Mouse (Mus musculus) neural tube, embryonic 11.5 days (tissue): ENCODE measurements around the gene Wdr37. TPM values are rescaled to one million over a fixed set of nuclear protein-coding genes. Genes with fewer than 3 reads are reported as not detected.

Experiments used
- ATAC-seq: fragments of 200-750 bp; cut with Nextera tagmentation; 2 replicates; pipeline ENCODE4 v1.8.0; 2017; ENCODE audit warnings: moderate number of reproducible peaks, mild to moderate bottlenecking, moderate TSS enrichment, moderate library complexity; ENCODE audit not compliant: insufficient read depth, low FRiP score, low TSS enrichment
- DNase-seq: peaks from one replicate; pipeline ENCODE4 v3.0.0-alpha.2; 2015; ENCODE audit warnings: low spot score
- H3K27ac ChIP-seq: fragments of 300-500 bp; sonication (generic); 2 replicates; pipeline ENCODE4 v1.5.1; 2014; ENCODE audit warnings: low read depth, mild to moderate bottlenecking, low read length
- H3K27me3 ChIP-seq: fragments of 300-500 bp; sonication (generic); 2 replicates; pipeline ENCODE4 v1.6.1; 2014; ENCODE audit warnings: mild to moderate bottlenecking, low read length, mixed read lengths; ENCODE audit not compliant: control insufficient read depth, insufficient read depth
- H3K36me3 ChIP-seq: fragments of 300-500 bp; sonication (generic); 2 replicates; pipeline ENCODE4 v1.6.1; 2014; ENCODE audit warnings: mild to moderate bottlenecking, low read length, moderate library complexity, mixed read lengths; ENCODE audit not compliant: control insufficient read depth, insufficient read depth
- H3K4me1 ChIP-seq: fragments of 300-500 bp; sonication (generic); 2 replicates; pipeline ENCODE4 v1.6.1; 2014; ENCODE audit warnings: low read length, mixed read lengths; ENCODE audit not compliant: control insufficient read depth, insufficient read depth
- H3K4me2 ChIP-seq: fragments of 300-500 bp; sonication (generic); 2 replicates; pipeline ENCODE4 v1.6.1; 2014; ENCODE audit warnings: low read depth, mild to moderate bottlenecking, moderate library complexity
- H3K4me3 ChIP-seq: fragments of 300-500 bp; sonication (generic); 2 replicates; pipeline ENCODE4 v1.5.1; 2014; ENCODE audit warnings: low read depth, low read length
- H3K9ac ChIP-seq: fragments of 300-500 bp; sonication (generic); 2 replicates; pipeline ENCODE4 v1.6.1; 2014; ENCODE audit warnings: mild to moderate bottlenecking, low read length
- H3K9me3 ChIP-seq: fragments of 300-500 bp; sonication (generic); 2 replicates; pipeline ENCODE4 v1.6.1; 2016; ENCODE audit warnings: low read length; ENCODE audit not compliant: control insufficient read depth
- WGBS: fragments of 180-500 bp; shearing (Covaris S2); extraction: QIAGEN DNeasy Blood & Tissue Kit; methylation state at CpG from one replicate; pipeline ENCODE4 v1.1.7; 2014; 5-methylcytosine and 5-hydroxymethylcytosine counted together
- microRNA-seq: library from miRNA; unstranded; fragments of <30 nt; microRNA quantifications from one replicate; pipeline ENCODE4, GENCODE M21; 2016
- polyA plus RNA-seq: library from polyadenylated mRNA; unstranded; fragments of >200 nt; fragmentation: Nextera tagmentation; extraction: Ambion mirVana; gene quantifications from 2 replicates; pipeline ENCODE4 v1.2.1, GENCODE M21; 2014

Wdr37 gene
- polyA plus RNA-seq, 1 experiment from 2014 or later: 53.2 TPM

DNA sequence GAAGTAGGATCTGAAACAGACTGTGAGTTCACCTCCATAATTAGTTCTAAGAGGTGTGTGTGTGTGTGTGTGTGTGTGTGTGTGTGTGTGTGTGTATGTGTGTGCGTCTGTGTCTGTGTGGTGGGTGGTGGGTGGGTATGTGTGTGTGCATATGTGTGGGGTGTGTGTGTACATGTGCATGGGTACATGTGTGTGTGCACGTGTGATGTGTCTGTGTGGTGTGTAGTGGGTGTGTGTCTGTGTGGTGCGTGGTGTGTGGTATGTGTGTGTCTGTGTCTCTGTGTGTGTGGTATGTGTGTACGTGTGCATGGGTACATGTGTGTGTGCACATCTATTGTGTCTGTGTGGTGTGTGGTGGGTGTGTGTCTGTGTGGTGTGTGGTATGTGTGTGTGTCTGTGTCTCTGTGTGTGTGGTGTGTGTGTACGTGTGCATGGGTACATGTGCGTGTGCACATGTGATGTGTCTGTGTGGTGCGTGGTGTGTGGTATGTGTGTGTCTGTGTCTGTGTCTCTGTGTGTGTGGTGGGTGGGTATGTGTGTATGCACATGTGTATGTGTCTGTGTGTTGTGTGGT is 102.0 kb downstream of the Wdr37 start:
- ATAC-seq: no peak

DNA sequence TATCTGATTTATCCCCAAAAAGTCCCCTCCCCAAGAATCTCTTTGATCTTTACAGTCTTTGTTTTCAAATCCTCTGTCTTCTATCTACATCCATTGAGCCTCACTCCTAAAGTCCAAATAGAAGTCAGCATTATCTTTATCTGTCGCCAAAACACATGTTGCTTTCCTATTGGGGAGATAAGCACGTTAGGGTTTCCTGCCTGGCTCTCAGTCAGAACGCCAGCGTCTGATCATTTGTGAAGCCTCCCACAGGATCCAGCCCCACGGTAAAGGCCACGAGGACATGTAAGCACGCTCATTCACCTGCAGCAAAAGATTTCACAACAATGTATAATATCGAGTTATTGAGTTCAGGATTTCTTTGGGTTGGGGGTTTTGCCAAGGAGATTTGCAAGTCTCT is 110.8 kb downstream of the Wdr37 start:
- 79% methylated on average over 8 of the region's 8 CpGs for WGBS

More for the DNA sequence above, 102.0 kb downstream of the Wdr37 start:
- DNase-seq: no peak
- Histone ChIP-seq H3K27me3 (no peaks in the 10 kb centered on the region), H3K4me2 (no peak overlapping the region), H3K27ac (no peak overlapping the region), H3K9me3 (no peaks in the 10 kb centered on the region), H3K4me3 (no peak overlapping the region), H3K36me3 (no peaks in the 10 kb centered on the region), H3K9ac (no peak overlapping the region), H3K4me1 (no peaks in the 10 kb centered on the region)
- WGBS: 94% methylated on average over 7 of the region's 7 CpGs

More for the DNA sequence above, 110.8 kb downstream of the Wdr37 start:
- Histone ChIP-seq H3K27me3 (no peaks in the 10 kb centered on the region), H3K9me3 (no peaks in the 10 kb centered on the region), H3K36me3 (no peaks in the 10 kb centered on the region), H3K9ac (no peak overlapping the region), H3K4me2 (no peak overlapping the region), H3K4me3 (no peak overlapping the region), H3K27ac (no peak overlapping the region), H3K4me1 (no peaks in the 10 kb centered on the region)
- ATAC-seq: no peak
- no peak for DNase-seq

Small RNA genes within 50 kb of the gene (microRNA-seq; reads per million reads assigned to microRNA genes)
- not detected for gene Gm22750

Other genes with a start within 250 kb of the Wdr37 start
- gene Idi1, start 13.6 kb upstream of the Wdr37 start, polyA plus RNA-seq: 140 and 148 TPM in 2 replicates
- not detected in 2 replicates for gene Gm9745, start 76.3 kb upstream of the Wdr37 start, polyA plus RNA-seq
- gene Idi2, start 81.0 kb upstream of the Wdr37 start, polyA plus RNA-seq: not detected in 2 replicates
- 110 and 111 TPM in 2 replicates for gene Gtpbp4, start 124.2 kb upstream of the Wdr37 start, polyA plus RNA-seq
- gene Larp4b, start 222.0 kb upstream of the Wdr37 start, polyA plus RNA-seq: 39.3 and 40.1 TPM in 2 replicates